Comparison of ENCODE assay signal across 13 mouse cellular contexts in genomic region chr9:107277603-107278002, GRCm38 (mm10).
"Had no signal": no experiment of that assay in that cellular context is flagged by ENCODE, and none has a peak within 500 bp of the region (broad histone marks: within the 10 kb centered on the region; RNA-seq: fewer than 3 reads in every experiment).

No protein-coding gene starts in this region.

- H3K27me3 ChIP-seq: limb, embryonic 15.5 days; liver, embryonic 12.5 days; stomach, embryonic 15.5 days had no signal

- ATAC-seq: liver, embryonic 12.5 days; midbrain, embryonic 16.5 days had no signal

- H3K36me3 ChIP-seq: kidney, embryonic 15.5 days; limb, embryonic 15.5 days; liver, embryonic 12.5 days; midbrain, embryonic 12.5 days; stomach, embryonic 15.5 days had no signal

- H3K4me2 ChIP-seq: kidney, embryonic 15.5 days; limb, embryonic 15.5 days; liver, embryonic 12.5 days; lung, embryonic 14.5 days; midbrain, embryonic 12.5 days; stomach, embryonic 15.5 days had no signal

- H3K9me3 ChIP-seq: kidney, embryonic 15.5 days; limb, embryonic 15.5 days; liver, embryonic 12.5 days; midbrain, embryonic 12.5 days; stomach, embryonic 15.5 days had no signal

- H3K9ac ChIP-seq: kidney, embryonic 15.5 days; limb, embryonic 15.5 days; liver, embryonic 12.5 days; lung, embryonic 14.5 days; midbrain, embryonic 12.5 days; stomach, embryonic 15.5 days had no signal

- H3K4me3 ChIP-seq: kidney, embryonic 15.5 days; limb, embryonic 15.5 days; liver, embryonic 12.5 days; midbrain, embryonic 12.5 days; stomach, embryonic 15.5 days had no signal

- DNase-seq: kidney, postnatal 36 days; layer of hippocampus, adult 9-11 months; lung, embryonic 14.5 days; lung, postnatal 10 days; lung, postnatal 4 days; right cerebral cortex, postnatal 14 days; thymus, postnatal 36 days had no signal

- H3K27ac ChIP-seq: kidney, embryonic 15.5 days; limb, embryonic 15.5 days; liver, embryonic 12.5 days; midbrain, embryonic 12.5 days; stomach, embryonic 15.5 days had no signal
